Mouse (Mus musculus): ENCODE results near the gene Ddr1. TPM values are rescaled to one million over a fixed set of nuclear protein-coding genes. Genes with fewer than 3 reads are reported as not detected.

Ddr1 gene
- polyA plus RNA-seq, 1 experiment from 2014 or later: 60.6 TPM

DNA sequence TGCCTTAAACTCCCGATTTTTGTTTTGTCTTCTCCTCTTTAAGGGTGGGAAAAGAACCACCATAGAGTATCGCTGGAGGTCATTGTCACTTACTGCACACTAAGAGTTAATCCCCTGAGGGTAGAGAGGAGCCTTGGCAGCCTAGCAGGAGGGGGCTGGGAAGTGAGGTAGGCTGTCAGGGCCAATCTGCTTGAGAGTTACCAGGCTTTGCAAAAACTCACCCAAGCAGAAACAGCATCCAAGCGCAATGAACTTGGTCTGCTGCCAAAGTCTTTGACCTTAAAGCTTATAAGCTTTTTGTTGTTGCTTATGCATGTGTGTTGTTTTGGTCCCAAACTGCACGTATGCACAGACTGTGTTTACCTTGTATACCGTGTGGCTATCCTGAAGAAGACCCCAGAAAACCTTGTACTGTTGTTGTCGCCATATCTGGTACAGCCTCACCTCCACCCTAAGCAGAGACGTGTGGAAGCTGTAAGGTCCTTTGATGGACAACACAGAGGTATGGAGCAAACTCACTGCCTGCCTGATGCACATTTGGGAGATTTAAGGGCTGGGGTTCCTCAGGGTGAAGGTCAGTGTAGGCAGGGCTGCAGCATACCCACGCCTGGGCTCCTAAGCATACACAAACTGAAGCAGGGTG, 6.4 kb upstream of the Ddr1 start:
- H3K4me1 ChIP-seq (ENCODE audit: control insufficient read depth, insufficient read depth, low read length): peaks cover 29% of the 10 kb centered on the region
- H3K27me3 ChIP-seq (ENCODE audit: control insufficient read depth, insufficient read depth, low read length): no peaks in the 10 kb centered on the region
- H3K9ac ChIP-seq (ENCODE audit: low read depth, low read length): no peak overlapping the region
- 30% methylated on average over 8 of the region's 8 CpGs for WGBS (ENCODE audit: insufficient replicate concordance)
- H3K4me2 ChIP-seq: peak overlapping the region; percentile 27; the same call in 1 of the 2 replicates
- H3K36me3 ChIP-seq (ENCODE audit: control insufficient read depth, insufficient read depth, low read length): no peaks in the 10 kb centered on the region
- peak; percentile 57; the same call in 1 of the 2 replicates for ATAC-seq (replicated peaks; ENCODE audit: insufficient number of reproducible peaks, low FRiP score, low TSS enrichment)
- peak overlapping the region; percentile 79 for H3K27ac ChIP-seq (ENCODE audit: low read depth, low read length)
- no peak overlapping the region for H3K4me3 ChIP-seq (ENCODE audit: low read depth, low read length)
- no peaks in the 10 kb centered on the region for H3K9me3 ChIP-seq (replicated peaks; ENCODE audit: control insufficient read depth, low read length)

DNA sequence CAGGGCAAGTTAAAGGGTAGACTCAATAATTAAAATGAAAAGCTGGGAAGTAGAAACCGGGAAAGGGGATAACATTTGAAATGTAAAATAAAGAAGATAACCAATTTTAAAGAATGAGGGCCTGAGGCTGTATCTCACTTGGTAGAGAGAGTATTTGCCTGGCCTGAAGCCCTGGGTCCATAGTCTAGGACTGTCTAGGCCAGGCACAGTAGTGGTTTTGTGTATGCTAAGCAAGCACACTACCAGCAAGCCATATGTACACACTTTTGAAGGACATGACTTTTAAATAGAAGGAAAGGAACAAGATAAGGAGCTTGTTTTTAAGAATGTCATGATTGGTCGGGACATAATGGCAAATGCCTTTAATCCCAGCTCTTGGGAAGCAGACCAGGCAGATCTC, 4.2 kb upstream of the Ddr1 start:
- peaks cover 39% of the 10 kb centered on the region for H3K4me1 ChIP-seq (ENCODE audit: control insufficient read depth, insufficient read depth, low read length)
- H3K27ac ChIP-seq (ENCODE audit: low read depth, low read length): peak overlapping the region; percentile 0; the same call in 1 of the 2 replicates
- WGBS (ENCODE audit: insufficient replicate concordance): 49% methylated on average over 2 of the region's 2 CpGs

DNA sequence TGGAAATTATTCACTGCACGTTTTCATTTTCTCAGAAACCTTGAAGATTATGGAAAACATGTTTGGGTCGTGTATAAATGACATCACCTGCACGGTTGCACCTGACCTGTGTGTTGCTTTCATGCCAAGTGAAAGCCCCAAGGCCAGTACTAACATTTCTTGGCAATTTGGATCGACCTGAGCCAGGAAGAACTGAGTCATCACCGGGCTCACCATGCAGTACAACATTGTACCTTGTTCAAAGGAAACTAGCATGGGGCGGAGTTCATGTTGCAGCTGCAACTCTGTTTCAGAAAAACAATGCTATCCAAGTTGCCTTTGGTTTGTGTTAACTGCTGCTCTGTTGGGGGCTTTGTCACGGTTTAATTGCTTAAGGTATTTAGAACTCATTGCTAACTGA, 3.5 kb upstream of the Ddr1 start:
- Histone ChIP-seq H3K9me3 (replicated peaks; ENCODE audit: control insufficient read depth, low read length) (no peaks in the 10 kb centered on the region), H3K4me3 (ENCODE audit: low read depth, low read length) (no peak overlapping the region), H3K9ac (ENCODE audit: low read depth, low read length) (no peak overlapping the region), H3K4me2 (no peak overlapping the region), H3K27ac (ENCODE audit: low read depth, low read length) (no peak overlapping the region), H3K36me3 (ENCODE audit: control insufficient read depth, insufficient read depth, low read length) (no peaks in the 10 kb centered on the region), H3K4me1 (ENCODE audit: control insufficient read depth, insufficient read depth, low read length) (peaks cover 39% of the 10 kb centered on the region), H3K27me3 (ENCODE audit: control insufficient read depth, insufficient read depth, low read length) (no peaks in the 10 kb centered on the region; the same call in 1 of the 2 replicates)
- WGBS (ENCODE audit: insufficient replicate concordance): 72% methylated on average over 7 of the region's 7 CpGs
- no peak for ATAC-seq (replicated peaks; ENCODE audit: insufficient number of reproducible peaks, low FRiP score, low TSS enrichment)

More for the DNA sequence above, 4.2 kb upstream of the Ddr1 start:
- Histone ChIP-seq H3K4me2 (no peak overlapping the region), H3K9ac (ENCODE audit: low read depth, low read length) (no peak overlapping the region), H3K4me3 (ENCODE audit: low read depth, low read length) (no peak overlapping the region), H3K27me3 (ENCODE audit: control insufficient read depth, insufficient read depth, low read length) (no peaks in the 10 kb centered on the region; the same call in 1 of the 2 replicates), H3K9me3 (replicated peaks; ENCODE audit: control insufficient read depth, low read length) (no peaks in the 10 kb centered on the region), H3K36me3 (ENCODE audit: control insufficient read depth, insufficient read depth, low read length) (no peaks in the 10 kb centered on the region)
- ATAC-seq (replicated peaks; ENCODE audit: insufficient number of reproducible peaks, low FRiP score, low TSS enrichment): no peak

DNA sequence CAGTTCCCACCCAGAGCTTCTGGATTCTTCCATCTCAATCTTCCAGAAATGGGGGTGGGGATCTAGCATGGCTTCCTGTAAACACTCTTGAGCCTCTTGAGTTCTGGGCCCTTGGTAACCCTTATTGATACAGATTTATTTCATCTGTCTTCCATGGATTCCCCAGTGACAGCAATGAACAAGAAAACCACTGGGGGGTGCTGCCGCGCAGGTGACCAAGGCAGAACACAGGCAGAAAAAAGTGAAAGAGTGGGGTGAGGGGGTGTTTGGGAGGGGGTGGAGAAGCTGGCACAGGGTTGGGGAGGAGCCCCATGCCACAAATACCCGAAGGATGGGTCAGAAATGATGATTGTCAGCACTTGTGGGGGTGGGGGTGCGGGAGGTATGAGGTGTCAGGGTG, 1.4 kb upstream of the Ddr1 start:
- Histone ChIP-seq H3K4me1 (ENCODE audit: control insufficient read depth, insufficient read depth, low read length) (peaks cover 38% of the 10 kb centered on the region), H3K27ac (ENCODE audit: low read depth, low read length) (no peak overlapping the region), H3K27me3 (ENCODE audit: control insufficient read depth, insufficient read depth, low read length) (peaks cover 5% of the 10 kb centered on the region), H3K4me2 (no peak overlapping the region), H3K9ac (ENCODE audit: low read depth, low read length) (no peak overlapping the region), H3K9me3 (replicated peaks; ENCODE audit: control insufficient read depth, low read length) (no peaks in the 10 kb centered on the region), H3K4me3 (ENCODE audit: low read depth, low read length) (no peak overlapping the region), H3K36me3 (ENCODE audit: control insufficient read depth, insufficient read depth, low read length) (no peaks in the 10 kb centered on the region)
- ATAC-seq (replicated peaks; ENCODE audit: insufficient number of reproducible peaks, low FRiP score, low TSS enrichment): no peak
- WGBS (ENCODE audit: insufficient replicate concordance): 24% methylated on average over 4 of the region's 4 CpGs

DNA sequence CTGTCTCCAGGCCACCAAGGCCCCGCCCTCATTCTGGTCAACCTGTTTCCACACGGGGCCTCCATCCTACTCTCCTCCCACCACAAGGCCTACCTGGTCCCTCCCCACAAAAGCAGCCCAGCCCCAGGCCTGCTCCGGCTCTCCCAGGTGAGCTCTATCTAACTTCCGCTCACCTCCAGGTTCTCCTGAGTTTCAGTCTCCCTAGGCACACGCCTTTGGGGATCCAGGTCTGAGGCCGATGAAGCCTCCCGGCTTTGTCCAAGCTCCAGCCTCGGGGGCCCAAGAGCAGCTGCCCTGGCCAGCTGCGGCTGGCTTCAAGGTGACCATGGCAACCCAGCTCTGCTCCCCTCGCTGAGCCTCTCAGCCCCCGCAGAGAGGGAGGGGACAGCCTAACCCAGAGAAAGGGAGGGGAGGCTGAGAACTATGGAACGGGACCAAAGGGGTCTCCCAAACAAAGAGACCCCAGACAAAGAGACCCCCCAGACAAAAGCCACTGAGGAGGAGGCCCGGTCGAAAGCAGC, 610 bp downstream of the Ddr1 start:
- H3K4me1 ChIP-seq (ENCODE audit: control insufficient read depth, insufficient read depth, low read length): peaks cover 35% of the 10 kb centered on the region
- peak overlapping the region; percentile 76 for H3K9ac ChIP-seq (ENCODE audit: low read depth, low read length)
- H3K4me3 ChIP-seq (ENCODE audit: low read depth, low read length): peak overlapping the region; percentile 49
- peak overlapping the region; percentile 75 for H3K4me2 ChIP-seq
- peak overlapping the region; percentile 66 for H3K27ac ChIP-seq (ENCODE audit: low read depth, low read length)
- no peaks in the 10 kb centered on the region for H3K9me3 ChIP-seq (replicated peaks; ENCODE audit: control insufficient read depth, low read length)
- no peak for ATAC-seq (replicated peaks; ENCODE audit: insufficient number of reproducible peaks, low FRiP score, low TSS enrichment)
- WGBS (ENCODE audit: insufficient replicate concordance): 1% methylated on average over 14 of the region's 14 CpGs
- H3K36me3 ChIP-seq (ENCODE audit: control insufficient read depth, insufficient read depth, low read length): peaks cover 3% of the 10 kb centered on the region; the same call in 1 of the 2 replicates
- H3K27me3 ChIP-seq (ENCODE audit: control insufficient read depth, insufficient read depth, low read length): peaks cover 17% of the 10 kb centered on the region

DNA sequence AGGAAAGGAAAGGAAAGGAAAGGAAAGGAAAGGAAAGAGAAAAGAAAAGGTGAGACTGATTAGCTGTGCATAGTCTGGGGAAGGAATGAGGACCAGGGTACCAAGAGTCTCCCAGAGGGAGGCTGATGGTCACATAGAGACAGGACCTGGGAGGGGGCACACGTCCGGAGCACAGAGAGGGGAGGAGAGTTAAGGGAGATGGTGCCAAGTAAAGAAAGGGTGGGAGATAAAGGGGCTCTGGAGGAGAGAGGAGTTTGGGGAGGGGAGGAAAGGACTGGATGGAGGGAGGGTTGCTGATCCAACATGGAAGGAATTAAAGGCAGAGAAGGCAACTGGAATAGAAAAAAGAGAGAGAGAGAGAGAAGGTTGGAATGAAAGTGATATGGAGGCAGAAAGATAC, 1.4 kb downstream of the Ddr1 start:
- WGBS (ENCODE audit: insufficient replicate concordance): 5% methylated on average over 2 of the region's 2 CpGs
- peaks cover 40% of the 10 kb centered on the region for H3K4me1 ChIP-seq (ENCODE audit: control insufficient read depth, insufficient read depth, low read length)
- H3K36me3 ChIP-seq (ENCODE audit: control insufficient read depth, insufficient read depth, low read length): peaks cover 3% of the 10 kb centered on the region; the same call in 1 of the 2 replicates
- H3K27ac ChIP-seq (ENCODE audit: low read depth, low read length): peak overlapping the region; percentile 97
- H3K9ac ChIP-seq (ENCODE audit: low read depth, low read length): peak overlapping the region; percentile 88
- H3K4me3 ChIP-seq (ENCODE audit: low read depth, low read length): peak overlapping the region; percentile 73
- H3K9me3 ChIP-seq (replicated peaks; ENCODE audit: control insufficient read depth, low read length): no peaks in the 10 kb centered on the region
- H3K27me3 ChIP-seq (ENCODE audit: control insufficient read depth, insufficient read depth, low read length): peaks cover 17% of the 10 kb centered on the region
- peak overlapping the region; percentile 80 for H3K4me2 ChIP-seq
- ATAC-seq (replicated peaks; ENCODE audit: insufficient number of reproducible peaks, low FRiP score, low TSS enrichment): no peak

DNA sequence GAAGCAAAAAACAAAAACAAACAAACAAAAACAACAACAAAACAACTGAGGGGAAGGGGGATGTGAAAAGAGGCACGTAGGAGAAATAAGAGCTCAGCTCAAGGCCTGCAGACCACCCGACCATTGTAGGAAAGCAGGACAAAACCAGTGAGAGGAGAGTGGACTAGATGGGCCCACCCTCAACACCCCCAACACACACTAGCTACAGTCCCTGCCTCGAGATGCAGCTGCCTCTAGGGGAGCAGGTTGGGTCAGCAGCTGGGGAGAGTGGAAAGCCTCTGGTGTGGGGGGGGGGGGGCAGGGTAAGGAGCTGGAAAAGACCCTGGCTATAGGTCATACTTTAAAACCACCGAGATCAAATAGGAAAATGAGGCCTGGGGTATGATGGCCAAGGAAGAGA, 1.8 kb downstream of the Ddr1 start:
- no peak for ATAC-seq (replicated peaks; ENCODE audit: insufficient number of reproducible peaks, low FRiP score, low TSS enrichment)
- Histone ChIP-seq H3K9ac (ENCODE audit: low read depth, low read length) (peak overlapping the region; percentile 88), H3K36me3 (ENCODE audit: control insufficient read depth, insufficient read depth, low read length) (peaks cover 3% of the 10 kb centered on the region; the same call in 1 of the 2 replicates), H3K27ac (ENCODE audit: low read depth, low read length) (peak overlapping the region; percentile 97), H3K4me2 (peak overlapping the region; percentile 80), H3K4me1 (ENCODE audit: control insufficient read depth, insufficient read depth, low read length) (peaks cover 42% of the 10 kb centered on the region), H3K9me3 (replicated peaks; ENCODE audit: control insufficient read depth, low read length) (no peaks in the 10 kb centered on the region), H3K27me3 (ENCODE audit: control insufficient read depth, insufficient read depth, low read length) (peaks cover 17% of the 10 kb centered on the region), H3K4me3 (ENCODE audit: low read depth, low read length) (peak overlapping the region; percentile 73)
- WGBS (ENCODE audit: insufficient replicate concordance): 9% methylated on average over 4 of the region's 4 CpGs

DNA sequence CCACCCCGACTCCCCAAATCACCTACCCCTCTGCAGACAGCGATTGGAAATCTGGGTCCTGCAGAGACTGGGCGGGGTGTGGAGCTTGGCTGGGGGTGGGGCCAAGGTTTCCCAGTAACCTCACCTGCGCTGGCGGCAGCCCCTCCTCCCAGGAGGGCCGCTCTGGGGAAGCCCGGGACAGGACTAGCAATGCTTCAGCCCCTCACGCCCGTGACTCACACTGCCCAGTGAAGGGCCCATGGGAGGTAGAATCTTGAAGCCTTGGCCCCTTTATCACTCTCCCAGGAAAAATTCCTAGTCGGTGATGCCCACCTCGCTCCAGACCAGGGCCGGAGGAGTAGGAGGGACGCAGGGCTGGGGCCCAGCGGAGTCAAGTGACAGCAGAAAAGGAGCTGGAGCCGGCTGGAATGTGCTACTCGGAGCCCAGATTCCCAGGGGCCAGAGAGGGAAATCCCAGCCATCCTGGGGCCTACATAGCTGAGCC, 2.4 kb downstream of the Ddr1 start:
- peak; percentile 34 for ATAC-seq (replicated peaks; ENCODE audit: insufficient number of reproducible peaks, low FRiP score, low TSS enrichment)
- WGBS (ENCODE audit: insufficient replicate concordance): 3% methylated on average over 16 of the region's 16 CpGs

More for the DNA sequence above, 2.4 kb downstream of the Ddr1 start:
- H3K27me3 ChIP-seq (ENCODE audit: control insufficient read depth, insufficient read depth, low read length): peaks cover 17% of the 10 kb centered on the region
- peaks cover 48% of the 10 kb centered on the region for H3K4me1 ChIP-seq (ENCODE audit: control insufficient read depth, insufficient read depth, low read length)
- no peaks in the 10 kb centered on the region for H3K9me3 ChIP-seq (replicated peaks; ENCODE audit: control insufficient read depth, low read length)
- peak overlapping the region; percentile 73 for H3K4me3 ChIP-seq (ENCODE audit: low read depth, low read length)
- peaks cover 3% of the 10 kb centered on the region; the same call in 1 of the 2 replicates for H3K36me3 ChIP-seq (ENCODE audit: control insufficient read depth, insufficient read depth, low read length)
- H3K27ac ChIP-seq (ENCODE audit: low read depth, low read length): peak overlapping the region; percentile 97
- peak overlapping the region; percentile 88 for H3K9ac ChIP-seq (ENCODE audit: low read depth, low read length)
- peak overlapping the region; percentile 80 for H3K4me2 ChIP-seq

Measured in heart, embryonic 11.5 days (tissue).